Mouse (Mus musculus): Measurements from ENCODE around the gene Itga4.

Gene Itga4

DNA sequence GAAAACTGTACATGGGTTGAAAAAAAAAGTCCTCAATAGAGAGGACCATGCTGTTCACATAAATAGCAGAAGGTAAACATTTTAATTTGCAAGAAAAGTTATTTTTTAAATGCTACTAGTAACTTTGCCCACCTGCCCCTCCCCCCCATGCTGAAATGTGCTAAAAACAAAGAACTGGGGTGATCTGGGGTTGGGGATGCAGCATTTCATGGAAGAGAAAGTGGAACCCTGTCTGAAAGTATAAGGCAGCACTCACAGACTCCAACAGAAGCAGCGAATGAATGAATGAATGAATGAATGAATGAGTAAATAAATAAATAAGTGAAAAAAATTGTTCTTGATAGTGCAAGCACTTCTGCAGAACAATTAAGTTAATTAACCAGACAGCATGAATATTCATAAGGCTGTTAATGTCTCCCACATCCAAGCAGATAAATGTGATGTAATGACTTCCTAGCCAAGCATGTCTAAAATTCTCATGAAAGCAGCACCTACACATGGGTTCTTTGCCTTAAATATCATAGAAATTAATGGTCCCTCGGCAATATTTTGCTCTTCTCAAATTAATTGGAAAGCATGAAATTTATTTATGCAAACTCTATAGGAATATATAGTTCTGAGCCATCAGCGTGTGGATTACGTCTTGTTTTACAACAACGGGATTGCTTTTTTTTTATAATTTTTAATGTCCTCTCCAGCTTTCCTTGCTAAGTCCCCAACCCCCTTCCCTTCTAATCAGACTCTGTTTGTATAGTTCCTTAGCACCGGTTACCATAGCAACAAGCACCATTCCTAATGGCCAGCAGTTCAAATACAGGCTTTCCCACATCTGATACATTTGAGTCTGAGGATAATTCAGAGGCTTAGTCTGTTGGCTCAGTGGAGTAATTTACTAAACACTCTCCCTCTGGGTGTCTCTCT is 96.2 kb downstream of the Itga4 start:
- DNase-seq (ENCODE audit: inconsistent age in 2 of 2, low spot score in 1 of 2): no peak

- no peak for DNase-seq (ENCODE audit: inconsistent age in 2 of 2, low spot score in 1 of 2)
These were observed 97.0 kb downstream of the Itga4 start for GRCm38 (mm10) chr2:79352100-79352802.

DNA sequence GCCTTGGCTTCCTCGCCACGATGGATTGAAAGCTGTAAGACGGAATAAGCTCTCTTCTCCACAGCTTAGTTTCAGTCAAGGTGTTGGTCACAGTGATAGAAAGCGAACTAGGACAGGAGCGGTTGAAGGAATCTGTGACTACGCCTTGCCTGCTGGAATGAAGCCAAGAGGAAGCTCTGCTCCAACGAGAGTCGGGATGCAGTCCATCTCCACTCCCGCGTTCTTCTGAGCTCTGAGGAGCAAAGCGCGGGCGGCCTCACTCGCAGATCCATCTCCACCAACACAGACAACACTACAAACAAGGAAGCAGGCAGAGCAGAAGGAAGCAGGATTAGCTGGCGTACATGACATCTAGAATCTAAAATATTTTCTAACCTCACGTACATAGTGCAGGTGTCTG is 99.5 kb downstream of the Itga4 start:
- no peak for DNase-seq (ENCODE audit: inconsistent age in 2 of 2, low spot score in 1 of 2)

- no peak for DNase-seq (ENCODE audit: inconsistent age in 2 of 2, low spot score in 1 of 2)
These were observed 102.6 kb downstream of the Itga4 start for GRCm38 (mm10) chr2:79357835-79358234.

- DNase-seq (ENCODE audit: inconsistent age in 2 of 2, low spot score in 1 of 2): no peak
These were observed 106.8 kb downstream of the Itga4 start for GRCm38 (mm10) chr2:79362029-79362428.

DNA sequence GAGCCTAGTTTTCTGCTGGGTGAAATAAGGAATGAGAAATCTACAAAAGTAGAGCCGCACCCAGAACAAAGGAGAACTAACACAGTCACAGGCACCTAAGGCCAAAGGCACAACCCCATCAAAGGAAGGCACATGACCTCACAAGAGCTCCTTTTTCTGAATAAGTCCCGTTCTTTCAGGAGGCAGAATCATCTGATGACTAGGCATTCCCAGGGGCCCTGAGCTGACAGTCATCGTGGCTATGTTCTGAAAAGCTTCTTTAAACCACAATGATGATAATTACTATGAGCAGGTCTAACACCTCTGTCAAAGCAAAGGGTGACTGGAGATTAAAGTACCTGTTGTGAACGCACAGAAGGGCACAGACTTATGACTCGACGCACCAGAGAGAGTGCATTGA is 108.7 kb downstream of the Itga4 start:
- no peak for DNase-seq (ENCODE audit: inconsistent age in 2 of 2, low spot score in 1 of 2)

DNA sequence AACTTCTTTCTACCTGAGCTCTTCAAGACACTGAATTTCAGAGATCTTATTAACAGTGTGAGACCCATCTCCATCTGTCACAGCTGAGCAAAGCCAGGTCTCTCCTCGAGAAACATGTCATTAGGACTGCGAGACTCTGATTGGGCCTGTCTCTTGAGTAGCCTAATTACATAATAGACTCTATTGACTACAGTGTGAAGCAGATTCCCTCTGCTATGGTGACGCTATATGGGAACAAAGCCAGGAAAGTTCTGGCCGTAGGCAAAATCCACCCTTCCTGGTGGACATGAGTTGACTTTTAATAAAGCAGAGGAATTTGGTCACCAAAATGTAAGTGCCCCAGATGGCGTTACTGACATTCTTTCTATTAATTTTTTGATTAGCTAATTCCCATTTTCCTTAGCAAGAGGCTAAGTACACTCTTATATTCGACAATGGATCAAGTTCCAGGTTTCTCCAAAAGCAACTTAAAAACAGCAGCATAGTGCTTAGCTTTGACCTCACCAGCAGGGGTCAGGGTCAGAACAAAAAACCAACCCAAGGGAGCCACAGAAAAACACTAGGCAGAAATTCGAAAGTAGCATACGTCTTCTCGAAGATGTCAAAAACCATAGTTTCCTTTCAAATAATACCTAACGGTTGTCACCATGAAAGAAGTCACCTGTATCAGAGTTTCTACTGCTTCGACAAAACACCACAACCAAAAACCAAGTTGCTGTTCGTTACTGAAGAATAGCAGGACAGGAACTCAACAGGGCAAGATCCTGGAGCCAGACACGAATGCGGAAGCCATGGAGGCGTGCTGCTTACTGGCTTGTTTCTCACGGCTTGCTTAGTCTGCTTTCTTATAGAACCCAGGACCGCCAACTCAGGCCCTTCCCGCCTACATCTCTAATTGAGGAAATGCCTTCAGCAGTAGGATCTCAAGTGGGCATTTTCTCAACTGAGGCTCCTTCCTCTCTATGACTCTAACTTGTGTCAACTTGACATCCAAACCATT is 112.5 kb downstream of the Itga4 start:
- peak in 1 of 2 experiments; percentile 29 for DNase-seq (ENCODE audit: inconsistent age in 2 of 2, low spot score in 1 of 2)

GRCm38 (mm10) chr2:79368661-79369060 is 113.4 kb downstream of the Itga4 start:
- no peak for DNase-seq (ENCODE audit: inconsistent age in 2 of 2, low spot score in 1 of 2)

- DNase-seq (ENCODE audit: inconsistent age in 2 of 2, low spot score in 1 of 2): peak in 1 of 2 experiments; percentile 66
These were observed 113.9 kb downstream of the Itga4 start for GRCm38 (mm10) chr2:79369061-79369524.

DNA sequence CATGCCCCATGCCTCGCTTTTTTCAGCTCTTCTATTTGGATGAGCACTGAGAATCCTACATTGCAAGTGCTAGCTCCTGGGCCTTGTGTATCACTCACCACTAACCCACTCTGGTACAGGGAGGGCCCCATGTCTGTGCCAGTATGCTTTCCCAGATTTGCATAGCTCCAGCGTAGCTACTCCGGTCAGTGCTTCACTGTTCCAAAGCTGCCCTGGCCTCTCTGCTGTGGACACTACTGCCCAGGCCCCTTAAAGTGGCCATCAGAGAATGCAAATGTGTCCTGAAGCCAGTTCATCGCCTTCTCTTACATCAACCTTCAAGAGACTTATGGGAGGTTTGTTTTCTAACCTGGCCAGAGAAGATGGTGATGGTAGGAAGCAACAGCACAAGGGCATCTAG is 114.7 kb downstream of the Itga4 start:
- peak in 1 of 2 experiments; percentile 17 for DNase-seq (ENCODE audit: inconsistent age in 2 of 2, low spot score in 1 of 2)

DNA sequence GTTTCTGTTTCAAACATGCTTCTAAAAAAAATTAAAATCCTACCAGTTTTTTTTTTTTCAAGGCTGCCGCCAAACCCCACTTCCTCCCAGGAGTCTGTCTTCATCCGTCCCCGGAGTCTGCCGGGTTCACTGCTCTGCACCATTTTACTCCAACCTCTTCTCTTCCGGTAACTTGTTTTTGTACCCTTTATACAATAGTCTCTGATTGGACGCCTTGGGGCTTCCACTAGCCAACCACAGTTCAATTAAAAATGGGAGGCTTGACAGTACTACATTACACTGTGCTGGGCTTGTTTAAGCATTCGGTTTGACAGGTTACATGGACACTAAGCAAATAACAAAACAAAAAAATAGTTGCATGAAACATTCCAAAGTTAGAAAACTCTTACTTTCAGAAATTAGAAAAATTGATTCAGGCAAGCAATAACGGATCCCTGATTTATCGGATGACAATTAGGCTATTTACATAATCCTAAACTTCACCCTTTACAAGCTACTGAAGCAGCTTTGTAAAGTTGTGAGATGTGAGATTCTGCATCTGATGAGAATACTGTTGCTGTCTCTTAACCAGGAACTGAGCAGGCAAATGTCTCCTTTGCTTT is 115.6 kb downstream of the Itga4 start:
- peak in 1 of 2 experiments; percentile 34 for DNase-seq (ENCODE audit: inconsistent age in 2 of 2, low spot score in 1 of 2)

GRCm38 (mm10) chr2:79371326-79372153 is 116.3 kb downstream of the Itga4 start:
- DNase-seq (ENCODE audit: inconsistent age in 2 of 2, low spot score in 1 of 2): no peak

- no peak for DNase-seq (ENCODE audit: inconsistent age in 2 of 2, low spot score in 1 of 2)
These were observed 116.9 kb downstream of the Itga4 start for GRCm38 (mm10) chr2:79372154-79372467.

- DNase-seq (ENCODE audit: inconsistent age in 2 of 2, low spot score in 1 of 2): peak; percentile 8 to 33
These were observed 117.4 kb downstream of the Itga4 start for GRCm38 (mm10) chr2:79372486-79373200.

GRCm38 (mm10) chr2:79378346-79379086 is 123.3 kb downstream of the Itga4 start:
- DNase-seq (ENCODE audit: inconsistent age in 2 of 2, low spot score in 1 of 2): no peak

- no peak for DNase-seq (ENCODE audit: inconsistent age in 2 of 2, low spot score in 1 of 2)
These were observed 124.1 kb downstream of the Itga4 start for GRCm38 (mm10) chr2:79379087-79380041.
